Mouse (Mus musculus): ENCODE data around the gene Elmo2. TPM values are rescaled to one million over a fixed set of nuclear protein-coding genes. Genes with fewer than 3 reads are reported as not detected.

Elmo2 gene
- 77.7 and 97.3 TPM in 2 replicates for polyA plus RNA-seq (2012; rRNA removed)
- polyA plus RNA-seq (2014; fragmentation: Nextera tagmentation; extraction: Ambion mirVana), result 83.0 and 87.4 TPM in 2 replicates

DNA sequence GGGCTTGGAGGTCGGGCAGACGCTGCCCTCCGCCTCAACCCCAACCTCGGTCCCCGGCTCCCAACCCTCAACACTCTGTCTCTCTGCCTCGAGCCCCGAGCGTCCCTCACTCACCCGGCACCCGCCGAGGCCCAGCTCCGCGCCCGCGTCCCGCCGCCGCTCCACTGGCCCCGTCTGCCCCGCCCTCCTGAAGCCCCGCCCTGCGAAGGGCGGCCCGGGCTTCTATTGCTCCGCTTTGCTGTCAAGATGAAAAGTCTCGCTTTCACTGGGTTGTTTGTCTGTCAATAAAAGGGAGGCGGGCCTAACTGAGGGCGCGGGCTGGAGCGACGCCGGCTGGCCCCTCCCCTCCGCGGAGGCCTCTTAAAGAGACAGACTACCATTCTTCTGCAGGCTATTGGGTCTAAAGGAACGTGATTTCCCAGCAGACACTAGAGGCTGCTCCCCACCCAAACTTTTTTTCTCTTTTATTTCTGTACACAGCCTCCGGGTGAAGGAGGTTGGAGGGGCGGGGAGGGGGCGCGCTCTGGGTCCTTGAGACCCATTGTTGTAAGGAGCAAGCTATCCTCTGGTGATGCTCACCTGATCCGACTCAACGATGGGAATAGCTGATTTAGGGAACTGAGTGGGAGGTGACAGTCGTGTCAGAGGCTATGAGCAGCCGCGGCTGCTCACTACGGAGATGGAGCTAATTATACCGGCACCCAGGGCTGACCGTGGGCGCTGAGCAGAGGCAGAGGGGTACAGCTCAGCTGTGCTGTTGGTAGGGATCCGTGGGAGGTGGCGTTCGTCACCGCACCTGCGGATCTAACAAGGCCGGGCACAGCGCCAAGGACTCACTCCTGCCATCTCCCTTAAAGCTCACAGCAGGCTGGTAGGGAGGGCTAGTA, at the start of gene Elmo2:
Gene Elmo2 (minus strand): TSS at position 176 of the 887 bp plus-strand sequence.
- Histone ChIP-seq H3K27me3 (ENCODE audit: control insufficient read depth, insufficient read depth, low read length) (no peaks in the 10 kb centered on the region), H3K9me3 (ENCODE audit: control insufficient read depth, low read length) (no peaks in the 10 kb centered on the region), H3K27ac (replicated peaks; ENCODE audit: low read depth, low read length) (peak within 1 kb of the TSS; percentile 43; the same call in 1 of the 2 replicates), H3K4me2 (replicated peaks; ENCODE audit: low read depth, low read length, severe bottlenecking) (peak within 1 kb of the TSS; percentile 94), H3K4me1 (ENCODE audit: control insufficient read depth, insufficient read depth, low read length) (peaks cover 22% of the 10 kb centered on the region), H3K9ac (ENCODE audit: low read depth, low read length, severe bottlenecking) (peak within 1 kb of the TSS; percentile 81), H3K4me3 (replicated peaks; ENCODE audit: low read length) (peak within 1 kb of the TSS; percentile 61), H3K36me3 (ENCODE audit: control insufficient read depth, insufficient read depth, low read length) (0 out of 2 replicates have a peak, but pooled peaks cover 4% of the 10 kb centered on the region)
- TF ChIP-seq POLR2A (IDR thresholded peaks at IDR 0.05; ENCODE audit: borderline replicate concordance, extremely low read depth, insufficient read depth, insufficient read length), result peak; percentile 84; the same call in 1 of the 2 replicates
- ATAC-seq (ENCODE audit: low FRiP score, low read depth) (peak; percentile 98), DNase-seq (ENCODE audit: low spot score) (peak; percentile 98)
- under 1% methylated on average over 53 of the region's 55 CpGs for WGBS

DNA sequence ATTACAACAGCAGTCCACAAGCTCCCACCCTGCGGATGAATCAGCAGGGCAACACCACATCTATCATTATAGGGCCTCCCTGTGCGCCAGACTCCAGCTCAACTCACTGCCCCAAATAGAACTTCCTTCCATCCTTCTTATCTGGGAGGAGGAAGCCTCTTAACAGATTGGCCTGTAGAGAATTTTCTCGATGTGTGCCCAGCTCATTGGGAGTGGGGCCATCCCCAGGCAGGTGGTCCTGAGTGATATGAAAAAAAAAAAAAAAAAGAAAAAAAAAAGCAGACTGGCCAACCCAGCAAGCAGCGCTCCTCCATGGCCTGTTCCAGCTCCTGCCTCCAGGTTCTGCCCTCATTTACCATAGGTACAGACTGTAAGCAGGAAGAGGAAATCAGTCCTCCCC, 49.7 kb upstream of the Elmo2 start:
- H3K27me3 ChIP-seq (ENCODE audit: control insufficient read depth, insufficient read depth, low read length), result no peaks in the 10 kb centered on the region
- 86% methylated on average over 4 of the region's 4 CpGs for WGBS
- H3K36me3 ChIP-seq (ENCODE audit: control insufficient read depth, insufficient read depth, low read length), result peaks cover 57% of the 10 kb centered on the region
- ATAC-seq (ENCODE audit: low FRiP score, low read depth) (no peak), DNase-seq (ENCODE audit: low spot score) (no peak)
- H3K4me3 ChIP-seq (replicated peaks; ENCODE audit: low read length), result no peak overlapping the region
- H3K9me3 ChIP-seq (ENCODE audit: control insufficient read depth, low read length), result peaks cover 5% of the 10 kb centered on the region
- H3K4me1 ChIP-seq (ENCODE audit: control insufficient read depth, insufficient read depth, low read length), result no peaks in the 10 kb centered on the region
- H3K4me2 ChIP-seq (replicated peaks; ENCODE audit: low read depth, low read length, severe bottlenecking), result no peak overlapping the region
- no peak overlapping the region for H3K9ac ChIP-seq (ENCODE audit: low read depth, low read length, severe bottlenecking)
- no peak overlapping the region for H3K27ac ChIP-seq (replicated peaks; ENCODE audit: low read depth, low read length)
- no peak for TF ChIP-seq POLR2A (IDR thresholded peaks at IDR 0.05; ENCODE audit: borderline replicate concordance, extremely low read depth, insufficient read depth, insufficient read length)

DNA sequence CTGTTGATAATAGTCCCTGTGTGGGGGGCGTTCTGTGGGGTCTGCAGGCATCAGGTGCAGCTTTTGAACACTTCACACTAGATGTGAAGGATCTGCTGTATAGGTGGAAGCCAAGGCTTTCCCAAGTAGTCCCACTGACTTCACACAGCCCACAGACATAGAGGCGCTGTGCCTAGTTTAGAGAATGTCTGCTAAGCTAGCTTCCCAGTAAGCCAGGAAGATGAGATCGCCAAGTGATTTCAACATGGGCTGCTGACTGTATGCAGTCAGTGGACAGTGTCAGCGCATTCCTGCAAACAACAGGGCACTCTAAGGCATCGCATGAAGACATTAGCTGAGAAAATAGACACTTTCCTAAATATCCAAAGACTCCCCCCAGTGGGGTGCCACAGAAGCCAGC, 49.2 kb upstream of the Elmo2 start:
- no peaks in the 10 kb centered on the region for H3K4me1 ChIP-seq (ENCODE audit: control insufficient read depth, insufficient read depth, low read length)
- H3K9me3 ChIP-seq (ENCODE audit: control insufficient read depth, low read length), result peaks cover 4% of the 10 kb centered on the region; the same call in 1 of the 2 replicates
- no peaks in the 10 kb centered on the region for H3K27me3 ChIP-seq (ENCODE audit: control insufficient read depth, insufficient read depth, low read length)
- H3K4me2 ChIP-seq (replicated peaks; ENCODE audit: low read depth, low read length, severe bottlenecking), result no peak overlapping the region
- WGBS, result 85% methylated on average over 5 of the region's 5 CpGs
- H3K27ac ChIP-seq (replicated peaks; ENCODE audit: low read depth, low read length), result no peak overlapping the region
- no peak overlapping the region for H3K9ac ChIP-seq (ENCODE audit: low read depth, low read length, severe bottlenecking)
- TF ChIP-seq POLR2A (IDR thresholded peaks at IDR 0.05; ENCODE audit: borderline replicate concordance, extremely low read depth, insufficient read depth, insufficient read length), result no peak
- H3K4me3 ChIP-seq (replicated peaks; ENCODE audit: low read length), result no peak overlapping the region
- no peak for DNase-seq (ENCODE audit: low spot score)
- no peak for ATAC-seq (ENCODE audit: low FRiP score, low read depth)
- peaks cover 51% of the 10 kb centered on the region for H3K36me3 ChIP-seq (ENCODE audit: control insufficient read depth, insufficient read depth, low read length)

DNA sequence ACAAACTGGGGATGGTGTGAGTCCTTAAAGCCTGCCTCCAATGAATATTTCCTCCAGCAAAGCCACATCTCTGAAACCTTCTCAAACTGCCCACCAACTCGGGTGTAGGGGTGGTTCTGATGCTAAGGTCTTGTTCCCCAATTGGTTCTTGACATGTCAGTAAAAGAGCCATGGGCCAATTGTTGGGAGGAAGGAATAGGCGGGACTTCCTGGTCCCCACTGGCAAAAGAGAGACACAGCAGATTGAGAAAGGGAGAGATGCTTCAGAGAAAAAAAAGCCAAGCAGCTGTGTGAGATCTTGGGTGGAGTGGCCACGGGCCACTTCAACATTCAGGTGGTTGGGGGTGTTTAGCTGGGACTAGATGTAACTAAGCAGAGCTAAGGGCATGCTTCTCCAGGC, 44.8 kb upstream of the Elmo2 start:
- Histone ChIP-seq H3K4me2 (replicated peaks; ENCODE audit: low read depth, low read length, severe bottlenecking) (no peak overlapping the region), H3K36me3 (ENCODE audit: control insufficient read depth, insufficient read depth, low read length) (peaks cover 13% of the 10 kb centered on the region; the same call in 1 of the 2 replicates), H3K27me3 (ENCODE audit: control insufficient read depth, insufficient read depth, low read length) (peaks cover 19% of the 10 kb centered on the region), H3K4me3 (replicated peaks; ENCODE audit: low read length) (no peak overlapping the region), H3K9ac (ENCODE audit: low read depth, low read length, severe bottlenecking) (no peak overlapping the region), H3K9me3 (ENCODE audit: control insufficient read depth, low read length) (no peaks in the 10 kb centered on the region), H3K27ac (replicated peaks; ENCODE audit: low read depth, low read length) (no peak overlapping the region), H3K4me1 (ENCODE audit: control insufficient read depth, insufficient read depth, low read length) (peaks cover 6% of the 10 kb centered on the region; the same call in 1 of the 2 replicates)
- no peak for TF ChIP-seq POLR2A (IDR thresholded peaks at IDR 0.05; ENCODE audit: borderline replicate concordance, extremely low read depth, insufficient read depth, insufficient read length)
- DNase-seq (ENCODE audit: low spot score) (no peak), ATAC-seq (ENCODE audit: low FRiP score, low read depth) (no peak)
- 22% methylated on average over 3 of the region's 3 CpGs for WGBS

DNA sequence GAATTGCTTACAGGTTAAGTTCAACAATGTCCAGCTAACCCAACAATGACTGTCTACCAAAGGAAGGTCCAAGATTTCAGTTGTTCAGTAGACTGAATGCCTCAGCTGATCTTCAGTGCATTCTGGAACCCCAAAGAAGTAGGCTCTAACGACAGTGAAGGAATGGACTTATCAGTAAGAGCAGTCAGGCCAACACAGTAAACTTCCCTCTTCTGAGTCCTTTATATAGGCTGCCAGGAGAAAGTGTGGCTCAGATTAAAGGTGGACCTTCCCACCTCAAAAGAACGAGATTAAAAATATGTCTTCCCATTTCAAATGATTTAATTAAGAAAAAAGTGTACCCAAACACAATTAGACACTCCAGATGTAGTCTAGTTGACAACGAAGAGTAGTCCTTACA, 44.1 kb upstream of the Elmo2 start:
- no peak overlapping the region for H3K4me3 ChIP-seq (replicated peaks; ENCODE audit: low read length)
- H3K36me3 ChIP-seq (ENCODE audit: control insufficient read depth, insufficient read depth, low read length), result peaks cover 9% of the 10 kb centered on the region; the same call in 1 of the 2 replicates
- TF ChIP-seq POLR2A (IDR thresholded peaks at IDR 0.05; ENCODE audit: borderline replicate concordance, extremely low read depth, insufficient read depth, insufficient read length), result no peak
- WGBS, result 71% methylated on average over 3 of the region's 3 CpGs
- DNase-seq (ENCODE audit: low spot score) (no peak), ATAC-seq (ENCODE audit: low FRiP score, low read depth) (no peak)
- H3K4me2 ChIP-seq (replicated peaks; ENCODE audit: low read depth, low read length, severe bottlenecking), result no peak overlapping the region
- H3K27me3 ChIP-seq (ENCODE audit: control insufficient read depth, insufficient read depth, low read length), result peaks cover 24% of the 10 kb centered on the region
- H3K4me1 ChIP-seq (ENCODE audit: control insufficient read depth, insufficient read depth, low read length), result peaks cover 6% of the 10 kb centered on the region; the same call in 1 of the 2 replicates
- no peak overlapping the region for H3K27ac ChIP-seq (replicated peaks; ENCODE audit: low read depth, low read length)
- H3K9me3 ChIP-seq (ENCODE audit: control insufficient read depth, low read length), result no peaks in the 10 kb centered on the region
- no peak overlapping the region for H3K9ac ChIP-seq (ENCODE audit: low read depth, low read length, severe bottlenecking)

All from limb, embryonic 14.5 days (tissue).